Mouse (Mus musculus): Measurements from ENCODE around the gene Ttc16.

GRCm38 (mm10) chr2:32720681-32721229 lies 54.7 kb downstream of the Ttc16 start, which contains the start of gene Sh2d3c:
- TF ChIP-seq POLR2A (IDR thresholded peaks at IDR 0.05; ENCODE audit: low read depth, low read length) = peak; percentile 32; the same call in 1 of the 2 replicates
- no peak for TF ChIP-seq CTCF (IDR thresholded peaks at IDR 0.05; ENCODE audit: extremely low read depth, insufficient read depth, insufficient read length, insufficient replicate concordance)

All from spleen, adult 2 months (tissue).